Mouse (Mus musculus) right cerebral cortex, postnatal 10 days (tissue): ENCODE data around the gene Sesn1.
A peak's percentile ranks its signal among the peaks of the same experiment; 100 is the strongest.
"Not testable (repeated sequence)": the region's sequence is repeated elsewhere in the genome, so short reads cannot be mapped to it uniquely, and the experiment has no call there.

Experiments
- DNase-seq, 2 experiments: peaks; one replicate each; pipeline ENCODE4 v3.0.0; 2021; ENCODE audit warnings: low spot score in 2 of 2

Gene Sesn1

DNA sequence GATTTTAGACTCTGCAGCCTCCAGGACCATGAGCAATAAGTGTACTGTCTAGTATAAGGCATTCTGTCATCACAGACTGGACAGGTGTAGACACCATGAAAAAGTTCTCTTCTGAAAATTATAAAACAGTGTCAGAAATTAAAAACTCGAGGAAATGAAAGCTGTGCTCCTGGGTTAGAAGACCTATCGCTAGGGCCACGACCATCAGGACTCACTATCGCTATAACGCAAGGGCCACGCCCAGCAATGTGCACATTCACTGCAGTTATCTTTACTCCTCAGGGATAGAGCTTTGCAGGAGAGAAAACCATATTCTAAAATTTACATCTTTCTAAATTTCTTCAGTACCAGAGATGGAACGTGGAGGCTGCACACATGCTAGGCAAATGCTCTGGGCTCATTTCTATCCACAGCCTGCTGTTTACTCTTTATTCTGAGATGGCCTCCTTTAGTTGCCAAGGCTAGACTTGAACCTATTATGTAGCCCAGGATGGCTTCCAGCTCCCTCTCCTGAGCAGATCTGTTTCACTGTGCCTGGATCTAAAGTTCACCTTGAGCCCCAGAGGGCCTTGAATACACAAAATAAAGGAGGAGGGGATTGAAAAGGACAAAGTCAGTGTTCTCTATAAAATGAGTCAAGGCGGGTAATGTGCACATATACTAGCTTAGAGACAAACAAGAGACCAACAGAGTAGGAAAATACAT is 102.7 kb downstream of the Sesn1 start:
- DNase-seq, result peak in 1 of 2 experiments; percentile 17

DNA sequence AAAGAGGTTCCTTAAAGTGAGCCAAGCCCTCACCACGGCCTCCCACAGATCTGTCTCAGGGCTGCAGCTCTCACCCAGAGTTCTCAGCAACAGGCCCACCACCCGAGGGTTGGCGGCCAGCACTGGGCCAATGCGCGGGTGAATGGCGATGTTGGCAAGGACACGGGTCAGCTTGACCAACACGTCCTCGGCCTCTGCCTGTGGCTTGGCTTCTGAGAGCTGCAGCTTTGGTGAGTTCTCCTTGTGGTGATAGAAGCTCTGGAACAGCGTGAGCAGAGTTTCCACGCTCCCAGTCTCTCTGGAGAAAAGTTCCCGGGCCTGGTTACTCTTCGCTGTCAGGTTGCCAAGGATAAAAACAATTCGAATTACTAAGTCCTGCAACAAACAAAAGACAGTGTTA is 117.0 kb downstream of the Sesn1 start:
- DNase-seq, result peak; percentile 58 to 67

DNA sequence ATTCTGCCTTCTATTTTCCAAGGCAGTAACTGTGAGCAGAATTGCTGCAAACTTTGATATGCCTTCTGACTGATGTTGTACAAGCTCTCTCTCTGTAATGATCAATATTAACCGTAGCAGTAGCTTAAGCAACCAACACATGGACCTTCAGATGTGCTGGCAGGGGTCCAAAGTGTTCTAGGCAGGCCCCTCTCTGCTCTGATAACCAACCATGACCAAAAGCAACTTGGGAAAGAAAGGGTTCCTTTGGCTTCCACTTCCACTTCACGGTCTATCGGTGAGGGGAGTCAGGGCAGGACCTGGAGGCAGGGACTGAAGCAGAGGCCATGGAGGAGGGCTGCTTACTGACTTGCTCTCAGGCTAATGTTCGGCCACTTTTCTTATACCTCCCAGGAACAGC is 121.2 kb downstream of the Sesn1 start:
- no peak for DNase-seq

DNA sequence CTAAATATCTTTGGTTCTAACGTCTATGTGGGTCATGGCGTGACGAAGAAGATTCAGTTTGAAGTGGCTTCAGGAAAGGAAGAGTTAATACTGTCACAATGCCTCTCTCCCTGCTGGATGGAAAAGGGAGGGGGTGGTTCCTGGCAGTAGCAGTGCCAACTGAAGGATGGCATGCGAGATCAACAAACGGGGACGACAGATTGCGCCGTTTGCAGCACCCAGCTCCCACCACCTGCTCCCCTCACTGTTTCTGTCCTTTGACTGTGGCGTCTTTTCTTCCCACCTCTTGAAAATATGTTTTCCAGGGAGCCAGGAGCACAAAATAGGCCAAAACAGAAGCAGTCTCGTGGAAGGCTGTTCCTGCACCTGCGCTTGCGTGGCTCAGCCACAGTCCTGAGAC is 122.2 kb downstream of the Sesn1 start:
- peak; percentile 84 to 92 for DNase-seq

DNA sequence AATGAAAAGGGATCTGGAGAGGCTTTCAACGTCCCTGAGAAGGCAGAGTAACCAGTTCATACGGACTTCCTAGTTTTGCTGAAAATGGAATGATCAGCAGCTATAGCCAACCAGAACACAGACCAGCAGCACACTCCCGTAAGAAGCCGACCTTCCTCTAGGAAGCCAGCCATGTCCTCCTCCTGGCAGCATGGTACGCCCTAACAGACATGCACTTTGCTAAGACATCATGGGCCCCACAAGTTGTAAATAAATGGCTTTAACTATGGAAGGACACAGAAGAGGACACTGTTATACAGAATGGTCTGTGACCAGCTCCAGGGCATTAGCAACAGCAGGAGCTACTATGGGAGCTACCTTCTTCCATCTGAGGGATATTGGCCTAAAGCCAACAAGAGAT is 123.2 kb downstream of the Sesn1 start:
- no peak for DNase-seq

DNA sequence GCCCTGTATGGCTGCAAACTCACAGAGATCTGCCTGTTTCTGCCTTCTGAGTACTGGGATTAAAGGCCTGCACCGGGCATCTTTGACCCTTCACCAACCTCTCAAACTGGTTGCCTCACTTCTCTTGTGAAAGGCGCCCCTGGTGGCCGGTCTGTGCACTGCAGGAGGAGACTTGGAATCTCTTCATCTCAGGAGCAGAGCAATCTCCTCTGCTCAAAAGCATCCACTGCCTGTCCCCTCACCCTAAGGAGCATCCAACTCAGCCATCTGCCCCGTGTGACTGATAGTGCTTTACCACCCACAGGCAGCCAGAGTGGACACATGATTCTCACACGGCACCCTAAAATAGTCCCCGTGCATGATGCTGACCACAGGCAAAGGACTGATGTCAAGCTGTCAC is 123.8 kb downstream of the Sesn1 start:
- DNase-seq, result peak; percentile 56 to 62

DNA sequence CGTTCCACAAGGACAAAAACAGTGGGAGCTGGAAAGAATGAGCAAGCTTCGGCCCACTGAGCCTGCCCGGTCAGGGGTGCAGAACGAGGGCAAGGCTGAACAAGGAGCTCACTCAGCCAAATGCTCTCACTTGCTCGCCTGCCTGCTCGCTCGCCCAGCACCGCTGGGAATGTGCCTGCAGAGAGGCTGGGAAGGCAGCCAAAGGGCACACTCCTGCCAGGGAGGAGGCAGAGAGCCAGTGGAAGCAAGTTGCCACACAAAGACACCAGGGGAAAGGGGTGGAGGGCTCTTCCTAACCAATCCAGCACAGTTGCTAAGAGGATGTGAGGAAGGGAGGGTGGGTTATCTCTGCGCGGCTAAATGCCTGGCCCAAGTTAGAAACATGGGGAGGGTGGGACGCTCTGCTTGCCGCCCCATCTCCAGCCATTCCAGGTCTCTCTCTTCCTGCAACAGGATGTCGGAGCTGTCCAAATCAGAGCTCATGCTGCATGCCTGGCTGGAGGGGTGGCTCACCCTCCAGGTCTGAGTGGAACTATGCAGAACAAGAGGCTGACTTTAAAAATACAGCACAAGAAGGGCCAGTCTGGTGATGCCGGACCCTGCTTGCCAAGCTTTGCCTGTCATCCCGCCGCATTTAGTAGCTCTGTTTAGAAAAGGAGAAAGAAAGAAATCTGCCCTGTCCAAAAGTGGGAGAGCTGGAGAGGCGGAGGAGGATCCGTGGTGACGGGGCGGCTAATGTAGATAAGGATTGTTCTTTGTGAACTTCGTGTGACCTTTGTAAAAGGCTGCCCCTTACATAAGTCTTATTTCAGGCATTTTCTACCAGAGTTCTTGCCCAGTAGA is 125.1 kb downstream of the Sesn1 start:
- peak; percentile 92 to 93 for DNase-seq

DNA sequence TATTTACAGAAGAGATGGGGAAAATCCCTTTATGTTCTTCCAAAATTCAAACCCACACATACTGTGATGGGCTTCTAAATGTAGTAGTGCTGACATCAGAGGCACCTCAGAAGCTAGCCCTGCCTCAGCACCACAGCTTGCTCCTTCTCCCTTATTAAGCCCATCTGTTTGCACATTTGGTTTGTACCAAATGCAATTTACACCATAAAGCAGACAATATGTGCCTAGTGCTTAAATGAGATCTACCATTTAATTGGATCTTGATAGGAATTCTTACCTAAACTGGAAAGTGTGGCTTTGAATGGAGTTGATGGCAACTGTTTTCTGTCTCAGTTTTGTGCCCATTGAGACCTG is 125.7 kb downstream of the Sesn1 start:
- DNase-seq, result no peak

DNA sequence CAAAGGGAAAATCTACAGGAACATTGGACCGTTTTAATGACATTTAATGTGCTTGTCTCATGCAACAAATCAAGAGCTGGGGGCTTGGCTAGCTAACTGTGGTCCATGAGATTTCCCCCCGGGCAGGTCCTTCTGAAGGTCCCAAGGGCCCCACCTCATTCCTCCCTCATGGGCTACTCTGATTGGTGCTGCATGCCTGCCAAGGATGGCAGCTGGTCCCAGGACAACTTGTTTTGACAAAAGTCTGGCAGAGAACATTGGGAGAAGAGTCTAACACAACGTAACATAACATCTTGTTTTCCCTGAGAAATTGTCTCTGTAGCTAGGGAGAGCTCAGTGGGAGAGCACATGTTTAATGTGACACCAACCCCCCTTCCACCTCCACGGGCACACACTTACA is 126.4 kb downstream of the Sesn1 start:
- DNase-seq, result no peak

DNA sequence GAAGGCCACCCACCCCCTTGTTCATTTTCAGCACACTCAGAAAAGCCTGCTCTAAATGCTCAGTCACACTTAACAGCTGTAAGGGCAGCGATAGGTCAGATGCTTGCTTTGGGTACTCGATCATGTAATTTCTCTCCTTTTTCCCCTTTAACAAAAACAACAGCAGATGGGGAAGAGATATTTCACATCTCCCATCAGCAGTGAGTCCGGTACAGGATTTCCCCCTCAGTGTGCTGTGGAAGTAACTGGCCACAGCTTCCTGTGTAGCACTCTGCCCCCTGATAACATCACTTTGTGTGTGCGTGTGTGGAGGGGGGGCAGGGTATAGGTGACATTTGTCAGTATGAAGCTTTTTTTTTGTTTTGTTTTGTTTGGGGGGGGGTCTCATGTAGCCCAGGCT is 127.4 kb downstream of the Sesn1 start:
- DNase-seq, result no peak

DNA sequence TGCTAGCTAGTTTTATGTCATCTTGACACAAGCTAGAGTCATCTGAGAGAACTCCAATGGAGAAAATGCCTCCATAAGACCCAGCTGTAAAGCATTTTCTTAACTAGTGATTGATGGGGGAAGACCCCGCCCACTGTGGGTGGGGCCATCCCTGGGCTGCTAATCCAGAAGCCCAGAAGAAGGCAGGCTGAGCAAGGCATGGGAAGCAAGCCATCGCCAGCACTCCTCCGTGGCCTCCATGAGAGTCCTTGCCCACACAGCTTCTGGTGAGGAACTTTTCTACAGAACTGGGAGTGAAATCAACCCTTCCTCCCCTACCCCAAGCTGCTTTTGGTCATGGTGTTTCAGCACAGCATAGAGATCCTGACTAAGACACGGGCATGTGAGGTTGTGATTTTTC is 129.4 kb downstream of the Sesn1 start:
- DNase-seq, result no peak

DNA sequence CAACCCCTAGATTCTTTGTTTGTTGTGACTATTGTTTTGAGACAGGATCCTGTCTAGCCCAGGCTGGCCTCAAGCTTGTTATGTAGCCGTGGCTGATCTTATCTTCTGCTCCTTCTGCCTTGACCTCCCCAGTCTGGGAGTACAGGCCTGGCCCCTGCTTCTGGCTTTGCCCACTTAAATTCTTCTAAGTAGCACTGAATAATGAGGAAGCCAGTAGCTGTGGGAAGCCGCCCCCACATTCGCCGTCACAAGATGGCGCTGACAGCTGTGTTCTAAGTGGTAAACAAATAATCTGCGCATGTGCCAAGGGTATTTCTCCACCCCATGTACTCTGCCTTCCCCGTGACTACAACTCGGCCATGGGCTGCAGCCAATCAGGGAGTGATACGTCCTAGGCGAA is 142.6 kb downstream of the Sesn1 start:
- not testable (repeated sequence) for DNase-seq

DNA sequence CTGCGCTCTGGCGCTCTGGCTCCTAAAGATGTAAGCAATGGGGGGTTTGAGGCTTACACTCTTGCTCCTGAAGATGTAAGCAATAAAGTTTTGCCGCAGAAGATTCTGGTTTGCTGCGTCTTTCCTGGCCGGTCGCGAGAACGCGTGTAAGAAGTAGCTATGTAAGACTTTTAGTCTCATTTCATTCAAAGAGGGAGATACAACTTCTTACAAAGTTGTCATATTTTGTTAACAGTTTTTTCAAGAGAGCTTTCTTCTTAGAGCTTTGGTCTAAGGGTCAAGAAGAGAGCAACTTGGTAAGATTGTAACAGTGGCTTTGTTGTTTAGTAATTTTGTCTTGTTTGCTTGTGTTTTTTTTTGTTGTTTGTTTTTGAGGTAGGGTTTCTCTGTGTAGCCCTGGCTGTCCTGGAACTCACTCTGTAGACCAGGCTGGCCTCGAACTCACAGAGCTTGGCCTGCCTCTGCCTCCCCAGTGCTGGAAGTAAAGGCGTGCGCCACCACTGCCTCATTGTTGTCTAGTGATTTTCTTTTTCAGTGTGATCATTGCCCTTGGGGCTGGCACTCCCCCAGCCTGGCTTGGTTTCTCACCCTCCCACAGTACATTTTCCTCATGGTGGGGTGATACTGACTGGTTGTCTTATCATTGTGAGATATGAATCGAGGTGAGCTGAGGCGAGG is 143.3 kb downstream of the Sesn1 start:
- no peak for DNase-seq

DNA sequence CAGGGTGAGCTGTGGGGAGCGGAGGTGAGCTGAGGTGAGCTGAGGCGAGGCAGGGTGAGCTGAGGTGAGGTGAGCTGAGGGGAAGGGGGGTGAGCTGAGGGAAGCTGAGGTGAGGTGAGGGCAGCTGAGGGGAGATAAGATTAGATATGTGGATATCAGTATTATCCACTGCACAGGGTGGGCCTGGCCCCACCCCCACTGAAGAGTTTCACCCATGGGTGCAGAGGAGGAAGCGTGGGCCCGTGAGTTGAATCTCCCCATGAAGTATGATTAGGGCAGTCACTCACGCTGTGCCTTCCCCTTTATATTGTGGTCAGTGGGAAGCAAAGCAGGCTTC is 143.8 kb downstream of the Sesn1 start:
- no peak for DNase-seq

DNA sequence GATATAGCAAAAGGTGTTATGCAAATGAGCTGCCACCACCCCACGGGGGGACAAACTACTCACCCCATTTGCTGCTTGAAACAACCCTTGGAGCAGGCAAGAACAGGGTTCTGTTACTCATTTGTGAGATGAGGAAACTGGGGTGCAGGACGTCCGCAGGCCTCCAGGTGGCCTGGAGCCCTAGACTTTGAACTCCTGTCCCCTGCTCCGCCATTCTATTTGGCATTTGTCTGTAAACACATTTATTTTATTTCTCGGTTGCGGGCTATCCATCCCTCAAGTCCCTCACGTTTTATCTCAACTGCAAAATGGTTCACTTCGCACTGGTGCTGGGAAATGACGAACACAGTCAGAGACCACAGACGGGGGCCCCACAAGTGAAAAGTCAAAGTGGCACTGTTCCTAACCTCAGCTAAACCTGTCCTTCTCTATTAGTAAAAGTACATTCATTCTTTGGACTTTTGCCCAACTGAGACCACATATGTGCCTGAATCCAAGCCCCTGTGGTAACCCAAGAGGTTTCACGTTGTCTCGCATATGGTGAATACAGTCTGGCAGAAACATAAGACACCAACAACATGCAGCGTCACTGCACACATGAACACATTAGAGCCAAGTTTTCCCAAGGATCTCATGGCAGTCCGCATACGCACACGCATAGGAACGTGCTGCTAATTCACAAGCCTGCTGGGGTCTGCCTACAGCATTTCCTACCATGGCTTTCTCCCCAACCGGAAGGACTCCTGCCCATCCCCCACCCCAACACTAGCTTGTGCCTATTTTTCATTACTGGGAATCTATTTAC is 147.9 kb downstream of the Sesn1 start:
- DNase-seq, result no peak
